Mouse (Mus musculus) bone marrow, adult 2 months (tissue): ENCODE data around the gene Antxr1.

ENCODE experiments used
- CTCF ChIP-seq: fragments of 200-500 bp; IDR thresholded peaks from 2 replicates; pipeline ENCODE4 v1.5.1; 2011; ENCODE audit warnings: low read length, control low read depth; ENCODE audit not compliant: control insufficient read depth, insufficient read depth
- POLR2A ChIP-seq: fragments of 200-500 bp; IDR thresholded peaks from 2 replicates; pipeline ENCODE4 v1.6.1; 2011; ENCODE audit warnings: low read depth, mild to moderate bottlenecking, control low read depth, low read length, borderline replicate concordance; ENCODE audit not compliant: control insufficient read depth

GRCm38 (mm10) chr6:87292911-87293851 lies 42.4 kb downstream of the Antxr1 start:
- TF ChIP-seq CTCF (no peak), POLR2A (no peak)
